In genomic region chr2:155236362-155236992, GRCm38 (mm10) we compare ENCODE assay signal across 8 mouse cellular contexts. TPM values are rescaled to one million over a fixed set of nuclear protein-coding genes. Genes with fewer than 3 reads are reported as not detected.
DNase-seq lines count a peak whose midpoint lies in the region; ATAC-seq lines count a peak whose summit lies in the region.

Gene Dynlrb1, plus strand, starts transcription at chr2:155236533.

- 0 out of 2 replicates have a peak, but pooled peaks cover 6% of the 10 kb centered on the region for H3K36me3 ChIP-seq in hindbrain, embryonic 12.5 days

- no peaks in the 10 kb centered on the region for H3K9me3 ChIP-seq in hindbrain, embryonic 12.5 days (replicated peaks)

- H3K27ac ChIP-seq in hindbrain, embryonic 12.5 days, result peak within 1 kb of the TSS; percentile 92

- peak within 1 kb of the TSS; percentile 74 for H3K9ac ChIP-seq in hindbrain, embryonic 12.5 days

- no peaks in the 10 kb centered on the region for H3K27me3 ChIP-seq in hindbrain, embryonic 12.5 days

- peak; percentile 99 for DNase-seq in NIH3T3 (ENCODE audit: low read depth)
- peak; percentile 100 for DNase-seq in cerebellum, postnatal 10 days
- peak; percentile 95 to 99 for DNase-seq in frontal cortex, postnatal 10 days (ENCODE audit: low spot score in 2 of 2)
- peak; percentile 99 to 100 for DNase-seq in layer of hippocampus, postnatal 14 days (ENCODE audit: low spot score in 2 of 2)
- peak; percentile 100 for DNase-seq in lung, postnatal 14 days
- peak; percentile 96 for DNase-seq in retina, adult 2 months (ENCODE audit: low read depth, low spot score)
- DNase-seq in thymus, postnatal 36 days, result peak; percentile 95 to 99

- H3K4me1 ChIP-seq in hindbrain, embryonic 12.5 days, result peaks cover 25% of the 10 kb centered on the region

- peak within 1 kb of the TSS; percentile 91 for H3K4me2 ChIP-seq in hindbrain, embryonic 12.5 days (replicated peaks)

- peak; percentile 99 for ATAC-seq in hindbrain, embryonic 12.5 days (ENCODE audit: low FRiP score)

- peak within 1 kb of the TSS; percentile 63 for H3K4me3 ChIP-seq in hindbrain, embryonic 12.5 days

- WGBS in hindbrain, embryonic 12.5 days, result 0% methylated on average over 39 of the region's 50 CpGs

RNA-seq across cellular contexts. Expression of gene Dynlrb1, which starts in this region (rescaled TPM):
- 438 and 451 TPM in 2 replicates for polyA plus RNA-seq in hindbrain, embryonic 12.5 days (2016; fragmentation: Nextera tagmentation; extraction: Ambion mirVana)
- total RNA-seq in layer of hippocampus, postnatal 14 days (2021), result 100 to 1,000 TPM; 342 to 353 TPM

Comparison
In these comparisons a context has a peak if more than half of its experiments do, and no peak if none do; other contexts are left out.
1. Peak in every context shown above with its lines: DNase-seq, ATAC-seq, H3K4me3 ChIP-seq and H3K27ac ChIP-seq.